Mouse (Mus musculus): ENCODE data around the gene Rp9.

The Rp9 gene

GRCm38 (mm10) chr9:22469643-22470042, at the start of gene Rp9:
Rp9 (minus strand) TSS chr9:22469743.
- no peak for DNase-seq (ENCODE audit: low read depth, low spot score)

- peak; percentile 22 for DNase-seq (ENCODE audit: low read depth, low spot score)
Observed at GRCm38 (mm10) chr9:22518394-22519041, 49.0 kb upstream of the Rp9 start.

GRCm38 (mm10) chr9:22515076-22515475, 45.5 kb upstream of the Rp9 start:
- DNase-seq (ENCODE audit: low read depth, low spot score) = no peak

GRCm38 (mm10) chr9:22505574-22505973, 36.0 kb upstream of the Rp9 start:
- DNase-seq (ENCODE audit: low read depth, low spot score) = no peak

- DNase-seq (ENCODE audit: low read depth, low spot score) = no peak
Observed at GRCm38 (mm10) chr9:22503581-22503980, 34.0 kb upstream of the Rp9 start.

- DNase-seq (ENCODE audit: low read depth, low spot score) = peak; percentile 16
Observed at GRCm38 (mm10) chr9:22502972-22503371, 33.4 kb upstream of the Rp9 start.

- DNase-seq (ENCODE audit: low read depth, low spot score) = no peak
Observed at GRCm38 (mm10) chr9:22497021-22497767, 27.7 kb upstream of the Rp9 start.

- no peak for DNase-seq (ENCODE audit: low read depth, low spot score)
Observed at GRCm38 (mm10) chr9:22495133-22495532, 25.6 kb upstream of the Rp9 start.

GRCm38 (mm10) chr9:22494203-22494807, 24.8 kb upstream of the Rp9 start:
- DNase-seq (ENCODE audit: low read depth, low spot score) = no peak

GRCm38 (mm10) chr9:22488963-22489362, 19.4 kb upstream of the Rp9 start:
- no peak for DNase-seq (ENCODE audit: low read depth, low spot score)

- DNase-seq (ENCODE audit: low read depth, low spot score) = no peak
Observed at GRCm38 (mm10) chr9:22486211-22486610, 16.7 kb upstream of the Rp9 start.

- DNase-seq (ENCODE audit: low read depth, low spot score) = no peak
Observed at GRCm38 (mm10) chr9:22484562-22485308, 15.2 kb upstream of the Rp9 start.

GRCm38 (mm10) chr9:22483866-22484561, 14.5 kb upstream of the Rp9 start:
- peak; percentile 45 for DNase-seq (ENCODE audit: low read depth, low spot score)

GRCm38 (mm10) chr9:22478946-22479345, 9.4 kb upstream of the Rp9 start:
- DNase-seq (ENCODE audit: low read depth, low spot score) = no peak

GRCm38 (mm10) chr9:22476265-22476664, 6.7 kb upstream of the Rp9 start:
- DNase-seq (ENCODE audit: low read depth, low spot score) = peak; percentile 40

GRCm38 (mm10) chr9:22475424-22475868, 5.9 kb upstream of the Rp9 start, which contains the start of gene Bbs9:
Bbs9 (plus strand) TSS chr9:22475715.
- peak; percentile 97 for DNase-seq (ENCODE audit: low read depth, low spot score)

GRCm38 (mm10) chr9:22468899-22469259, 664 bp downstream of the Rp9 start:
- DNase-seq (ENCODE audit: low read depth, low spot score) = no peak

- DNase-seq (ENCODE audit: low read depth, low spot score) = no peak
Observed at GRCm38 (mm10) chr9:22468170-22468898, 1.2 kb downstream of the Rp9 start.

- DNase-seq (ENCODE audit: low read depth, low spot score) = no peak
Observed at GRCm38 (mm10) chr9:22467371-22468169, 2.0 kb downstream of the Rp9 start.

- no peak for DNase-seq (ENCODE audit: low read depth, low spot score)
Observed at GRCm38 (mm10) chr9:22466212-22466611, 3.3 kb downstream of the Rp9 start.
